Mouse (Mus musculus) cerebellum, postnatal 10 days (tissue): ENCODE measurements around the gene Foxn4.
A peak's percentile ranks its signal among the peaks of the same experiment; 100 is the strongest.

Experiments used
- DNase-seq, 2 experiments: peaks; one replicate each; pipeline ENCODE4 v3.0.0; 2021; ENCODE audit warnings: mixed read lengths in 2 of 2

Foxn4 gene

DNA sequence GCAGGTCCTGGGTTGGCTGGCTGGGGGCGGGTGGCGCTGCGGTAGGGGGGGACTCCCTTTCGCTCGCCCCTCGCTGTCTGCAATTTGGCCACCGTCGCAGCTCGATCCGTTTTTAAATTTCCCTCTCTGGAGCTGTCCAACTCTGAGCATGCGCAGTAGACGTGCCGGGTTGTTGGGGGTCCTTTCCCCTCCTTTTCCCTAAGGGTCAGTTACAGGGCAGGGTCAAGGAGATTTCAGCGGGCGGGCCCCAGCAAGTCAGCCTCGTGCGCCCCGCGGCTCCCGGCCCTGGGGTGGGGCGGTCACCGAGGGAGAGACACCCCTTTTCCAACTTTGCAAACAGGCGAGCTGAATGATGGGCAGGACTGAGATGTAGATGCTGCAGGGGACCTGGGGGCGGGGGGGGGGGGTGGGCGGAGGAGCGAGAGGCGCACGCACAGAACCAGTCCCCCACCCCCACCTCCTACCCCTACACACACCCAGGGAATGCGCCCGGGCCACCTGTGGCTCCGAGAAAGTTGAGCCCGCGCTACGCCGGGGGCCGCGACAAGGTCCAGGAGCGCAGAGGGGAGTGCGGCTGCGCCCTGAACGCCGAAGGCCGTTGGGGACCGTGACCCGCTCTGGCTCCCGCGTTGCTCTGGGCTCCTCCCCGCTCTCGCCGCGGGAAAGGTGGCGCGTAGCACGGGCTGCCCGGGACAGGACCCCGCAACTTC, at the start of gene Foxn4:
Gene Foxn4, minus strand, starts transcription at position 115 of the 710 bp plus-strand sequence.
- DNase-seq = no peak

- DNase-seq = no peak
These were observed 49.6 kb upstream of the Foxn4 start for GRCm38 (mm10) chr5:114323105-114323790.

- DNase-seq = no peak
These were observed 36.1 kb upstream of the Foxn4 start for GRCm38 (mm10) chr5:114309680-114310036.

DNA sequence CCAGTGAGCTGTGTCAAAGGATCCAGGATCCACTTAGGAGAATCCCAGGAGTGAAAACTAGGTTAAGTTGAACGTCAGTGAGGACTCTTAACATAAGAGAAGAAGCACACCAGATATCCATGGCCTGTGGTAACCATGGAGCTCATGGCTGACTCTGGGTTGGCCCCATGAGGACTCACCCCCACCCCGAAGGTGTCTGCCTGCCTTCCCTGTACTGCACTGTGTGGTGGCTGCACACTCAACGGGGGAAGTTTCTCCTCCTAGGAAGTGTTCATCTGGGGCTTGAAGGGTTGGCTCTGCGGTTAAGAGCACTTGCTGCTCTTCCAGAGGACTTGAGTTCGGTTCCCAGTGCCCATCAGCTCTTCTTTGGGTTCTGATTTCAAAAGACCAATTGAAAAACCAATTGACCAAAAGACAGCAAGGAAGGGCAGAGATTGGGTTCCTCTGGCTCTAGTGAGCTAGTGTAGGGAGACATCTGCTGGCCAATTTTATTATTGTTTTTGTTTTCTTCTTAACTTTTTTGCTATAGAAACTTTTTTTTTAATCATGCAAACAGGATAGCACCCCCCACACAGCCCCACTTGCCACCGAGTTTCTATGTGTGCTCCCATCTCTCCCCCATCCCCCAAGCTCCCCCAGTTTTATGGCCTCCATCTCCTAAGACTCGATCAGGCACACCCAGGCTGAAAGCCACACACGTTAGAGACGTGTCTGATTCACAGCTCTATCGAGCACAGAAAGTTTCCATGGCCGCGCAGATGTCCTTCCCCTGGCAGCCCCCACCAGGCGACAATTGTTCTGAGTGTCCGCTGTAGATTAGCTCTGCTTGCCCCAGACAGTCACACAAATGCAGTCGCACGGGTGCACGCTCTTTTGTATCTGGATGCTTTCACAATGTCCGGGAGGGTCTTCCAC, 35.4 kb upstream of the Foxn4 start:
- DNase-seq = peak; percentile 21 to 82

DNA sequence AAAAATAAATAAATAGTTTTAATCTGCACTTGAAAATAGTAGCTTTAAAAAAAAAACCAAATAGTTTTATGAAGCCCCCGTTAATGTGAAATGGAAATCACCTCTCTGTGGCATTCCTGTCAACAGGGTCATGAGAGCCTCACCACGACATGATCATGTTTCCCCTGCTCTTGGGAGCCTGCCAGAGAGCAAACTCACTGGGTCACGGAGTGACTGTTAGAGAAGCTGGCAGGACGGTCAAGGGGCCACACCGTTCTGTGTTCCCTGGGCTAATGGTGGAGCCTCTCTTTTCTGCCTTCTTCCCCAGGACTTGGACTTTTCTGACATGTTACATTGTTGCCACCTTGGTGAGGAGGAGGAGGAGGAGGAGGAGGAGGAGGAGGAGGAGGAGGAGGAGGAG, 32.9 kb upstream of the Foxn4 start:
- no peak for DNase-seq

DNA sequence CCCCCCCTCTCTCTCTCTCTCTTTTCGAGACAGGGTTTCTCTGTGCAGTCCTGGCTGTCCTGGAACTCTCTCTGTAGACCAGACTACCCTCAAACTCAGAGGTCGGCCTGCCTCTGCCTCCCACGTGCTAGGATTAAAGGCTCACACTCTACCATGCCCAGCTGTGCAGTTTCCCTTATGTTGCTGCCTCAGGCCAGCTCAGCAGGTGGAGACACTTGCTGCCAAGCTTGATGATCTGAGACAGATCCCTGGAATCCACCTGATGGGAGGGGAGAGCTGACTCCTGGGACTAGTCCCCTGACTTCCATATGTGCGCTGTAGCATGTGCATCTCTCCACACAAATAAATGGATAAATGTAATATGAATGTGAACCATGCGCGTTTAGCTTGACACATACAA, 29.6 kb upstream of the Foxn4 start:
- no peak for DNase-seq

DNA sequence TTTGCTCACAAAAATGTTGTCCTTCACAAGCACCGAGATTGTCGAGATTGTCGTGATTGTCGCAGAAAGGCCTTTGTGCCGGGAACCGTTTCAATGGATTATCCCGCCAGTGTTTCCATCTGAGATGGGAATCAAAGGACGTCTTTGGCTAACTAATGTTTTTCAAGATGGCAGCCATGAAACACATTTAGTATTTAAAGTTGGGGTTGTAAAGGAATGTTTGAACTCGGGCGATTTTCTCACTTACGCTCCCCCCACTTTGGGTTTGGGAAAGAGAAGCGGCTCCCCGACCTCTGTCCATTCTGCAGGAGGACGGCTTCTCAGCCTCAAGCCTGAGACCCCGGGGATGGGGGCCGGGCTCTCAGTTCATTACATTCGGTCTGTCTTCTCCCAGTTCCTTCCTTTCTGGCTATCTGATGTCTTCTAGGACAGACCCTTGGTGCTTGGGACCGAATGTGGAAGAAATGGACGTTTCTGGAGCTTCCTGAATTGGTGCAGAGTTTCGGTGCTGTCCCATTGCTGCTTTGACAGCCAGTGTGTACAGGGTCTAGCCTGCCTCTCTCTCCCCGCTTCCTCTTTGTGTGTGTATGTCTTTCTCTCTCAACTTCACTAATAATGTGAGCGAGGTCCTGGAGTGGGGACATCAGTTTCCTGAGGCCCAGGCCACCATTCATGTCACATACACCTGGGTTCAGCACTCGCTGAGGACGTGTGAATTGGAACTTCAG, 26.4 kb upstream of the Foxn4 start:
- DNase-seq = no peak

DNA sequence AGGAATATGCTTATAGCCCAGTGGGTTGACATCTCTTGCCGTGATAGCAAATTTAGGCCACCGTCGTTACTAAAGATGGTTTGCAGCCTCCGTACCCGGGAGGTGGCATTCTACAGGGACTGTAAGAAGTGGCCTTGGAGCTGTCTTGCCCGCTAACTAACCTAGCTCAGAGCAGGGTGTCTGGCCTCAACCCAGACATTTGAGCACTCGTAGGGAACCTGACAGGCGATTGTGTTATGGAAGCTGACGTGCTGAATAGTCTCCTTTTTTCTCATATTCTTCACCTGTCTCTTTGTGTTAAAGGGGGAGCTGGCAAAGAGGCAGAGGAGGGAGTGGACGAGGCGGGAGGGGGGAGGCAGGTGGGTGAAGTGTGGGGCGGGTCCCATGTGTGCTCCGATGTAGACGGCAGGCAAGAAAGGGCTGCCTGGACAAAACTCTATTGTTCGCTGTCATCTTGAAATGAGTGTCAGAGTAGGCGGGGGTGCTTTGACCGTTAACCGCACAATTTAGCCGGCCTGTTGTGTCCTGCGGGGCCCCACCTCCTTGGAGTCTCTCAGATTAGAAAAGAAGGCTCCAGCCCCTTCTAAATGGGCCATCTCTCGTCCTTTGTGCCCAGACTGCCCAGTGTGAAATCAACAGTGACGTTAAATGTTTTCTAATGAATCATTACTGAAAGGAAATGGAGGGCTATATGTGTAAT, 25.7 kb upstream of the Foxn4 start:
- DNase-seq = peak in 1 of 2 experiments; percentile 26

DNA sequence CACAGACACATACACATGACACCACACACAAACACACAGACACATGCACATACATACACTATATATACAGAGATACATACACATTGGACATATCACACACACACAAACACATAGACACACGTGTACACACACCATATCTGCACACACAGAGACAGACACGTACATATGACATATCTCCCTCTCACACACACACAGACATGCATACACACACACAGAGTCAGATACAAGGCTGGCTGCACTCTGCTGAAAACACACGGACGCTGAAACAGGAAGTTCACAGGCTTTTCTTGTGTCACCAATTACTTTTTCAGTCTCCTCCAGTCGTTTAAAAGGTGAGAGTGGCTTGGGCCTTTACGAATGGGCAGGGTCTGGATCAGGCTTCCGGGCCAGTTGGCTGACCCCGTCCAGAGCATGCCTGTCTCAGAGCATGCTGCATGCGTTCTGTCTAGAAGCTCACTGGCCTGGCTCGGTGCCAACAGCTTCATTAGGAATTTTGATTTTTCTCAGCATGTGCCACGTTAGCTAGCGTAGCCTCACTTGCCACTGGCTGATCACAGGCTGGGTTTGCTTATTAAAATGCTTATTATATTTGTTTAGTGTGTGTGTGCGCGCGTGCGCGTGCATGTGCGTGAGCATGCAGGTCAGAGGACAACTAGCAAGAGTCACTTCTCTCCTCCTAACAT, 24.7 kb upstream of the Foxn4 start:
- peak; percentile 74 to 75 for DNase-seq

- DNase-seq = peak; percentile 40 to 49
These were observed 23.4 kb upstream of the Foxn4 start for GRCm38 (mm10) chr5:114296693-114297631.

DNA sequence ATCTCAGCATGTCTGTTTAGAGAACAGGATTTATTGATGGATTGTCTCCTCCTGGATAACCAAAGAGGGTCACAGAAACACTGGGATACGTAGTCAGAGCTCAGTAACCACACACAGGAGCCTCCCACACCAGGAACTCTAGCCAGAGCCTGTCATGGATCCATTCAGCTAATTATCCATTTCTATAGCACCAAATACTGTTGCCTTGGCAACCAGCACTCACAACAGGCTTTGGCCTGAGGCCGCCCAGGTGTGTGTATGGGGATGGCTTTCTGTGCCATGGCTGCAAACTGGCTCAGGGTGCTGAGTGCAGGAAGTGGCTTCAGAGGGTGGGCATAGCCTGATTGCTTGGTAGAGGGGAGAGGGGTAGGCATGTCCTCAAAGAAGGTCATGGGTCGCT, 16.4 kb upstream of the Foxn4 start:
- no peak for DNase-seq

GRCm38 (mm10) chr5:114288874-114289273, 15.3 kb upstream of the Foxn4 start, which contains the start of gene Myo1h:
TSS of gene Myo1h (plus strand) at chr5:114289166.
- DNase-seq = no peak

DNA sequence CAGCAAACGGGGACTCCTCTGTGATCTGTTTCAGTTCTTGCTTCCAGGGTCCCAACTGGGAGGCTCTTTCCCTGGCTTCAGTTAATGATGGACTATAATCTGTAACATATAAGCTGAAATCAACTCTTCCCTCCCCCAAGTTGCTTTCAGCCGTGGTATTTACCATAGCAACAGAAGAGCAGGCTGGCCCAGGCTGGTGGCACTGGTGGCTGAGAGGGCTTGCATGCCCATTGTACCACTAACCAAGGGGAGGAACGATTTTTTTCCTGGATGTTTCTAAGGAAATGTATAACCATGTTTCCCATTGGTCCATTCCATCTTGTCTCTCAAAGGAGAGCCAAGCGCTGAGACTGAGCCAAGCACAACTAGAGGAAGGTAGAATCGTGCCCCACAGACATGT, 14.8 kb upstream of the Foxn4 start:
- no peak for DNase-seq

DNA sequence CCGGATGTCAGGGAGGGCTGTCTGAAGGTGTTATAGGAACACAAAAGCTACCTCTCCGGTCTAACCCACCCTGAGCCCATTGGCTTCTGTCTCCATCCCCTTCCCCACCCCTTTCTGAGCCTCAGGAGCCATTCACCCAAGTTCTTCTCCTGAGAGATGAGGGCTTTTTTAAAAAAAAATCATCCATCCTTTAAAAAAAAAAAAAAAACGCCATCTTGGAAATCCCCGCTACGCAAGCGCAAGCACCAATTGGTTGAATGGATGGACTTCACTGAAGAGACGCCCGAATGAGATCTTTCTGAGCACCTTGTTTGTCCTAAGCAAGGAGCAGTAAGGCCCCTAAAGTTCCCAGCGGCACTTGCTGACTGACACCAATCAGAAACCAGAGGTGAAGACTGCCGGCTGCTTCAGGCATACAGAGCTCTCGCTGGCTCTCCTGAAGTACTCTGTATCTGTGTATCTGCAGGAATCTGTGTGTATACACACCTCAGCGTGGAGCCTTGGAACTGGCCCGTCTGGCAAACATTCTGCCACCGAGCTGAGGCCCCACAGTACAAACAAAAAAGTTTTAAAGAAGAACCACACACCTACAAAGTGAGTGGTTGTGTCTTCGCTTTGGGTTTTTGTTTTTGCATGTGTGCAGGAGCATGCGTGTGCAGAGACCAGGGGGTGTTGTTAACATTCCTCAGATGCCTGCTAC, 13.4 kb upstream of the Foxn4 start:
- DNase-seq = no peak

DNA sequence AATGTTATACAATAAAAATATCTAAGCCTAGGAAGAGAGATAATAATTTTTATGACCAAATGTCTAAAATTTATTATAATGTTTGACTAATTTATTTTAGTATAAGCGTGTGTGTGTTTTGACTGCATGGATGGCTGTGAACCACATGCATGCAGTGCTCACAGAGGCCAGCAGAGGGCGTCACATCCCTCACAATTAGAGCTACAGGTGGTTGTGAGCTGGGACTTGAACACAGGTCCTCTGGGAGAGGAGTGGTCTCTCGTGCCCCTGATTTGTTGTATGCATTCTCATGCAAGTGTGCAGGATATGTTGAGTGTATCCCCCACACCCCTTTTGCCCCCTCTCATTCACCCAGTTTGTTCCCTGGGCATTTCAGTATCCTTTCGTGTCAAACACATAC, 12.5 kb upstream of the Foxn4 start:
- no peak for DNase-seq

GRCm38 (mm10) chr5:114285398-114285700, 11.7 kb upstream of the Foxn4 start:
- DNase-seq = no peak

DNA sequence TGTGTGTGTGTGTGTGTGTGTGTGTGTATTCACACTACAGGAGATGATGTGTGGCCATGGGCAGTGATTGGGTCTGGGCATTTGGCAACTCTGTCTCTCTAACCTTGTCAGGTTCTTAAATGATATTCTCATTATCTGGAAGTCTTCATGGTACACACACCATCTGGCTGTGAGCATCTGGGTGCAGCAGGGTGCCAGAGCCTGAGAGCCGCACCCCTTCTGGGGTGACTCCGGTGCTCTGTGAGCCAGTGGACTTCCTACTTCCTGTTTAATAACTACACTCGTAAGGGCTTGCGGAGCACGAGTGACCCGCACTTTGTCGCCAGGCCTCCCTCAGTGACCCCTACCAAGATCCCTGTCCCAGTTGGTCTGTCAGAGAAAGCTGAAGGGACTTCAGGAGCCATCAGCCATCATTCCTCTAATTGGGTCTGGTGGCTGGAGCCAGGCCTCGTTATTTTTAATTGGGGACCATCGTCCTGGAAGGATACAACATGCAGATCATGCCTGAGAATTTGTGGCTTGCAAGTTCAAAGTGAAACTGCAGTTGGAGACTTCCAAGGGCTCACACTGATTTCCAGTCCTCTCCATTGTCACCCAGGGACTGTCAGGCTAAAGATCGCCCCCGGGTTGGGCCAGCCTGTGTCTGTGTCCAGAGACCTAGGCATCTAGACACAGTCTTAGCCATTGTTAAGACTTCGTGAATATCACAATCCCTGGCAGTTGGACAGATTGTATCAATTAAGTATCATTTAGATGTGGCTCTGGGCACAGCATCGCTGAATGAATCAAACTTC, 11.2 kb upstream of the Foxn4 start:
- peak; percentile 26 to 37 for DNase-seq

GRCm38 (mm10) chr5:114282346-114282745, 8.7 kb upstream of the Foxn4 start:
- DNase-seq = no peak
